Mouse (Mus musculus): ENCODE results near the gene Atl1.

Atl1 gene

GRCm38 (mm10) chr12:69892371-69893251 is at the start of gene Atl1, which contains the start of gene Map4k5:
TSS of gene Atl1 (plus strand) at chr12:69892614.
TSS of gene Map4k5 (minus strand) at chr12:69893200.
- peak; percentile 84 for DNase-seq (ENCODE audit: low spot score)

GRCm38 (mm10) chr12:69843531-69844445 is 48.6 kb upstream of the Atl1 start:
- DNase-seq (ENCODE audit: low spot score): no peak

- no peak for DNase-seq (ENCODE audit: low spot score)
These were observed 46.7 kb upstream of the Atl1 start for GRCm38 (mm10) chr12:69845722-69846121.

GRCm38 (mm10) chr12:69846499-69846898 is 45.9 kb upstream of the Atl1 start:
- DNase-seq (ENCODE audit: low spot score): no peak

- no peak for DNase-seq (ENCODE audit: low spot score)
These were observed 44.1 kb upstream of the Atl1 start for GRCm38 (mm10) chr12:69848083-69848878.

- no peak for DNase-seq (ENCODE audit: low spot score)
These were observed 40.1 kb upstream of the Atl1 start for GRCm38 (mm10) chr12:69852288-69852687.

GRCm38 (mm10) chr12:69853387-69853786 is 39.0 kb upstream of the Atl1 start:
- no peak for DNase-seq (ENCODE audit: low spot score)

- DNase-seq (ENCODE audit: low spot score): no peak
These were observed 38.5 kb upstream of the Atl1 start for GRCm38 (mm10) chr12:69853942-69854341.

GRCm38 (mm10) chr12:69855641-69856300 is 36.6 kb upstream of the Atl1 start:
- no peak for DNase-seq (ENCODE audit: low spot score)

GRCm38 (mm10) chr12:69856398-69856797 is 36.0 kb upstream of the Atl1 start:
- DNase-seq (ENCODE audit: low spot score): no peak

GRCm38 (mm10) chr12:69857597-69857996 is 34.8 kb upstream of the Atl1 start:
- no peak for DNase-seq (ENCODE audit: low spot score)

- no peak for DNase-seq (ENCODE audit: low spot score)
These were observed 33.6 kb upstream of the Atl1 start for GRCm38 (mm10) chr12:69858847-69859246.

GRCm38 (mm10) chr12:69863505-69863904 is 28.9 kb upstream of the Atl1 start:
- no peak for DNase-seq (ENCODE audit: low spot score)

GRCm38 (mm10) chr12:69864164-69864692 is 28.2 kb upstream of the Atl1 start:
- no peak for DNase-seq (ENCODE audit: low spot score)

- DNase-seq (ENCODE audit: low spot score): no peak
These were observed 25.1 kb upstream of the Atl1 start for GRCm38 (mm10) chr12:69867338-69867737.

GRCm38 (mm10) chr12:69871632-69872031 is 20.8 kb upstream of the Atl1 start:
- no peak for DNase-seq (ENCODE audit: low spot score)

- no peak for DNase-seq (ENCODE audit: low spot score)
These were observed 14.5 kb upstream of the Atl1 start for GRCm38 (mm10) chr12:69877842-69878363.

GRCm38 (mm10) chr12:69879172-69879665 is 13.2 kb upstream of the Atl1 start:
- no peak for DNase-seq (ENCODE audit: low spot score)

- DNase-seq (ENCODE audit: low spot score): no peak
These were observed 12.7 kb upstream of the Atl1 start for GRCm38 (mm10) chr12:69879739-69880138.

- DNase-seq (ENCODE audit: low spot score): no peak
These were observed 11.1 kb upstream of the Atl1 start for GRCm38 (mm10) chr12:69881198-69881905.
